Mouse (Mus musculus) layer of hippocampus, adult 18-20 months (tissue): ENCODE data around the gene Efna4. TPM values are rescaled to one million over a fixed set of nuclear protein-coding genes. Genes with fewer than 3 reads are reported as not detected.
A peak's percentile ranks its signal among the peaks of the same experiment; 100 is the strongest.

Source experiments
- DNase-seq, 2 experiments: peaks; one replicate each; pipeline ENCODE4 v3.0.0; 2022; ENCODE audit warnings: low spot score in 2 of 2
- total RNA-seq, 2 experiments: library from RNA; stranded (reverse); gene quantifications; 2 replicates each; pipeline ENCODE4 v1.2.3; 2021

Gene Efna4
- total RNA-seq, 2 experiments from 2014 or later, result 0.53 to 0.77 TPM

- no peak for DNase-seq
Observed at GRCm38 (mm10) chr3:89332013-89332412, 5.8 kb downstream of the Efna4 start.

GRCm38 (mm10) chr3:89331561-89331960 lies 6.3 kb downstream of the Efna4 start:
- no peak for DNase-seq

GRCm38 (mm10) chr3:89330948-89331347 lies 6.9 kb downstream of the Efna4 start:
- no peak for DNase-seq

GRCm38 (mm10) chr3:89330346-89330745 lies 7.5 kb downstream of the Efna4 start:
- DNase-seq, result no peak

- no peak for DNase-seq
Observed at GRCm38 (mm10) chr3:89328623-89329022, 9.2 kb downstream of the Efna4 start.

GRCm38 (mm10) chr3:89327371-89327870 lies 10.4 kb downstream of the Efna4 start:
- no peak for DNase-seq

- DNase-seq, result no peak
Observed at GRCm38 (mm10) chr3:89325882-89326281, 11.9 kb downstream of the Efna4 start.

- peak; percentile 87 to 91 for DNase-seq
Observed at GRCm38 (mm10) chr3:89322514-89323165, 15.2 kb downstream of the Efna4 start, which contains the start of gene Efna3. TSS of gene Efna3 (minus strand) at chr3:89322965.

- DNase-seq, result no peak
Observed at GRCm38 (mm10) chr3:89322131-89322500, 15.7 kb downstream of the Efna4 start.

- peak in 1 of 2 experiments; percentile 55 for DNase-seq
Observed at GRCm38 (mm10) chr3:89321183-89322130, 16.4 kb downstream of the Efna4 start.

- DNase-seq, result peak in 1 of 2 experiments; percentile 47
Observed at GRCm38 (mm10) chr3:89320581-89321182, 17.1 kb downstream of the Efna4 start.

- DNase-seq, result peak in 1 of 2 experiments; percentile 51
Observed at GRCm38 (mm10) chr3:89319591-89320350, 18.1 kb downstream of the Efna4 start.

GRCm38 (mm10) chr3:89318971-89319590 lies 18.7 kb downstream of the Efna4 start:
- DNase-seq, result no peak

GRCm38 (mm10) chr3:89318316-89318715 lies 19.5 kb downstream of the Efna4 start:
- DNase-seq, result no peak

GRCm38 (mm10) chr3:89317246-89317645 lies 20.6 kb downstream of the Efna4 start:
- DNase-seq, result no peak

- DNase-seq, result peak; percentile 81 to 95
Observed at GRCm38 (mm10) chr3:89316833-89317232, 21.0 kb downstream of the Efna4 start.

GRCm38 (mm10) chr3:89315930-89316831 lies 21.6 kb downstream of the Efna4 start:
- DNase-seq, result no peak

GRCm38 (mm10) chr3:89315195-89315929 lies 22.5 kb downstream of the Efna4 start:
- DNase-seq, result peak; percentile 61 to 89

- DNase-seq, result no peak
Observed at GRCm38 (mm10) chr3:89314791-89315190, 23.0 kb downstream of the Efna4 start.
